Mouse (Mus musculus) forebrain, embryonic 12.5 days (tissue): Measurements from ENCODE around the gene Stab2. TPM values are rescaled to one million over a fixed set of nuclear protein-coding genes. Genes with fewer than 3 reads are reported as not detected.
A peak's percentile ranks its signal among the peaks of the same experiment; 100 is the strongest.

Experiments
- ATAC-seq: fragments of 200-750 bp; cut with Nextera tagmentation; 2 replicates; pipeline ENCODE4 v1.8.0; 2017; ENCODE audit warnings: moderate TSS enrichment; ENCODE audit not compliant: low FRiP score
- H3K27ac ChIP-seq: fragments of 300-500 bp; sonication (generic); 2 replicates; pipeline ENCODE4 v1.5.1; 2016; ENCODE audit warnings: mild to moderate bottlenecking
- H3K27me3 ChIP-seq: fragments of 300-500 bp; sonication (generic); 2 replicates; pipeline ENCODE4 v1.6.1; 2016; ENCODE audit warnings: mild to moderate bottlenecking
- H3K36me3 ChIP-seq: fragments of 300-500 bp; sonication (generic); replicated peaks from 2 replicates; pipeline ENCODE4 v1.6.1; 2016; ENCODE audit warnings: mild to moderate bottlenecking
- H3K4me1 ChIP-seq: fragments of 300-500 bp; sonication (generic); 2 replicates; pipeline ENCODE4 v1.6.1; 2016
- H3K4me2 ChIP-seq: fragments of 300-500 bp; sonication (generic); 2 replicates; pipeline ENCODE4 v1.6.1; 2016; ENCODE audit warnings: mild to moderate bottlenecking, moderate library complexity
- H3K4me3 ChIP-seq: fragments of 300-500 bp; sonication (generic); replicated peaks from 2 replicates; pipeline ENCODE4 v1.5.1; 2016; ENCODE audit warnings: mild to moderate bottlenecking
- H3K9ac ChIP-seq: fragments of 300-500 bp; sonication (generic); 2 replicates; pipeline ENCODE4 v1.6.1; 2016; ENCODE audit warnings: mild to moderate bottlenecking
- H3K9me3 ChIP-seq: fragments of 300-500 bp; sonication (generic); 2 replicates; pipeline ENCODE4 v1.6.1; 2016
- WGBS: fragments of 180-500 bp; shearing (Covaris S2); methylation state at CpG from one replicate; pipeline ENCODE4 v1.1.7; 2016; 5-methylcytosine and 5-hydroxymethylcytosine counted together
- polyA plus RNA-seq: library from polyadenylated mRNA; unstranded; fragments of >200 nt; fragmentation: Nextera tagmentation; extraction: Ambion mirVana; gene quantifications from 2 replicates; pipeline ENCODE4 v1.2.1, GENCODE M21; 2016

Stab2 gene
- polyA plus RNA-seq, 1 experiment from 2014 or later = not detected

GRCm38 (mm10) chr10:86814292-86815131 is 193.3 kb downstream of the Stab2 start:
- H3K4me3 ChIP-seq = no peak overlapping the region
- no peak overlapping the region for H3K9ac ChIP-seq
- no peaks in the 10 kb centered on the region for H3K9me3 ChIP-seq
- H3K4me1 ChIP-seq = peaks cover 4% of the 10 kb centered on the region
- H3K27ac ChIP-seq = no peak overlapping the region
- WGBS = 81% methylated on average over 19 of the region's 19 CpGs
- H3K27me3 ChIP-seq = no peaks in the 10 kb centered on the region
- H3K4me2 ChIP-seq = no peak overlapping the region
- ATAC-seq = no peak
- 0 out of 2 replicates have a peak, but pooled peaks cover 4% of the 10 kb centered on the region for H3K36me3 ChIP-seq

- Histone ChIP-seq H3K4me3 (no peak overlapping the region), H3K4me1 (peaks cover 6% of the 10 kb centered on the region; the same call in 1 of the 2 replicates), H3K9ac (no peak overlapping the region), H3K36me3 (0 out of 2 replicates have a peak, but pooled peaks cover 4% of the 10 kb centered on the region), H3K4me2 (no peak overlapping the region), H3K9me3 (no peaks in the 10 kb centered on the region), H3K27me3 (no peaks in the 10 kb centered on the region), H3K27ac (no peak overlapping the region)
- WGBS = 92% methylated on average over 5 of the region's 5 CpGs
- no peak for ATAC-seq
These were observed 197.2 kb downstream of the Stab2 start for GRCm38 (mm10) chr10:86810612-86811011.

GRCm38 (mm10) chr10:86810000-86810399 is 197.8 kb downstream of the Stab2 start:
- Histone ChIP-seq H3K27ac (no peak overlapping the region), H3K27me3 (no peaks in the 10 kb centered on the region), H3K9me3 (no peaks in the 10 kb centered on the region), H3K4me3 (no peak overlapping the region), H3K9ac (no peak overlapping the region), H3K4me1 (peaks cover 6% of the 10 kb centered on the region; the same call in 1 of the 2 replicates), H3K36me3 (0 out of 2 replicates have a peak, but pooled peaks cover 4% of the 10 kb centered on the region), H3K4me2 (no peak overlapping the region)
- no peak for ATAC-seq
- 87% methylated on average over 9 of the region's 9 CpGs for WGBS

GRCm38 (mm10) chr10:86808013-86808758 is 199.6 kb downstream of the Stab2 start:
- Histone ChIP-seq H3K4me1 (peaks cover 6% of the 10 kb centered on the region; the same call in 1 of the 2 replicates), H3K27me3 (no peaks in the 10 kb centered on the region), H3K36me3 (0 out of 2 replicates have a peak, but pooled peaks cover 4% of the 10 kb centered on the region), H3K4me2 (no peak overlapping the region), H3K9me3 (no peaks in the 10 kb centered on the region), H3K27ac (peak overlapping the region; percentile 31; the same call in 1 of the 2 replicates), H3K4me3 (no peak overlapping the region), H3K9ac (no peak overlapping the region)
- 82% methylated on average over 15 of the region's 15 CpGs for WGBS
- ATAC-seq = 0 out of 2 replicates have a peak, but pooled peaks have one; percentile 14

GRCm38 (mm10) chr10:86807362-86807761 is 200.5 kb downstream of the Stab2 start:
- no peak overlapping the region for H3K27ac ChIP-seq
- 95% methylated on average over 1 of the region's 1 CpGs for WGBS

GRCm38 (mm10) chr10:86796073-86796741 is 211.6 kb downstream of the Stab2 start:
- ATAC-seq = no peak
- H3K4me2 ChIP-seq = no peak overlapping the region
- H3K4me3 ChIP-seq = no peak overlapping the region
- no peak overlapping the region for H3K27ac ChIP-seq
- no peaks in the 10 kb centered on the region for H3K9me3 ChIP-seq
- H3K4me1 ChIP-seq = no peaks in the 10 kb centered on the region
- no peaks in the 10 kb centered on the region for H3K36me3 ChIP-seq
- no peak overlapping the region for H3K9ac ChIP-seq
- 93% methylated on average over 5 of the region's 5 CpGs for WGBS
- no peaks in the 10 kb centered on the region for H3K27me3 ChIP-seq

More at GRCm38 (mm10) chr10:86807362-86807761, 200.5 kb downstream of the Stab2 start:
- Histone ChIP-seq H3K27me3 (no peaks in the 10 kb centered on the region), H3K9me3 (no peaks in the 10 kb centered on the region), H3K4me1 (peaks cover 6% of the 10 kb centered on the region; the same call in 1 of the 2 replicates), H3K4me2 (no peak overlapping the region), H3K9ac (no peak overlapping the region), H3K36me3 (no peaks in the 10 kb centered on the region), H3K4me3 (no peak overlapping the region)
- ATAC-seq = no peak

- no peak for ATAC-seq
- H3K4me1 ChIP-seq = no peaks in the 10 kb centered on the region
- H3K4me2 ChIP-seq = no peak overlapping the region
- no peak overlapping the region for H3K4me3 ChIP-seq
- no peak overlapping the region for H3K27ac ChIP-seq
- no peaks in the 10 kb centered on the region for H3K9me3 ChIP-seq
- no peak overlapping the region for H3K9ac ChIP-seq
- H3K36me3 ChIP-seq = no peaks in the 10 kb centered on the region
- no peaks in the 10 kb centered on the region for H3K27me3 ChIP-seq
- WGBS = 90% methylated on average over 9 of the region's 9 CpGs
These were observed 212.9 kb downstream of the Stab2 start for GRCm38 (mm10) chr10:86794794-86795535.

- H3K36me3 ChIP-seq = no peaks in the 10 kb centered on the region
- no peaks in the 10 kb centered on the region for H3K4me1 ChIP-seq
- H3K27me3 ChIP-seq = no peaks in the 10 kb centered on the region
- H3K27ac ChIP-seq = no peak overlapping the region
- no peaks in the 10 kb centered on the region for H3K9me3 ChIP-seq
- no peak overlapping the region for H3K4me3 ChIP-seq
- no peak overlapping the region for H3K4me2 ChIP-seq
- whole genome bisulfite sequencing = 89% methylated on average over 4 of the region's 4 CpGs
- no peak for ATAC-seq
- no peak overlapping the region for H3K9ac ChIP-seq
These were observed 213.6 kb downstream of the Stab2 start for GRCm38 (mm10) chr10:86794196-86794595.

- ATAC-seq = no peak
- Histone ChIP-seq H3K4me3 (no peak overlapping the region), H3K27ac (no peak overlapping the region), H3K36me3 (no peaks in the 10 kb centered on the region), H3K9ac (no peak overlapping the region), H3K4me2 (no peak overlapping the region), H3K9me3 (no peaks in the 10 kb centered on the region), H3K4me1 (no peaks in the 10 kb centered on the region), H3K27me3 (no peaks in the 10 kb centered on the region)
- WGBS = 85% methylated on average over 2 of the region's 2 CpGs
These were observed 214.3 kb downstream of the Stab2 start for GRCm38 (mm10) chr10:86793509-86793951.

GRCm38 (mm10) chr10:86791507-86792184 is 216.2 kb downstream of the Stab2 start:
- WGBS = 85% methylated on average over 7 of the region's 7 CpGs
- Histone ChIP-seq H3K4me2 (no peak overlapping the region), H3K4me3 (no peak overlapping the region), H3K4me1 (peaks cover 7% of the 10 kb centered on the region; the same call in 1 of the 2 replicates), H3K27ac (no peak overlapping the region), H3K9me3 (no peaks in the 10 kb centered on the region), H3K27me3 (no peaks in the 10 kb centered on the region), H3K9ac (no peak overlapping the region), H3K36me3 (no peaks in the 10 kb centered on the region)
- no peak for ATAC-seq
